13 mouse cellular contexts compared by ENCODE assay signal in the genomic region with DNA sequence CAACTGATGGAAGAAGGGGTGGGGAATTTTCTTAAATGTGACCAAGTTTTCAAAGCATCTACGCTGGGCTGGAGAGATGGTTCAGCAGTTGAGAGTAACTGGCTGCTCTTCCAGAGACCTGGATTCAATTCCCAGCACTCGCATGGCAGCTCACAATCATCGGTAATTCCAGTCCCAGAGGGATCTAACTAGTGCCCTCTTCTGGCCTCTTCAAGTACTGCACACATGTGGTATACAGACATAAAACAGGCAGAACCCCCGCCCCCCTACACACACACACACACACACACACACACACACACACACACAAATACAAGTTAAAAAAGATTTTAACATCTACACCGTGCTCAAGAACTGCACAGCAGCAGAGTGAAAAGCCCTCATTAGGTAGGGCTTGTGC. TPM values are rescaled to one million over a fixed set of nuclear protein-coding genes. Genes with fewer than 3 reads are reported as not detected.
DNase-seq lines count a peak whose midpoint lies in the region; ATAC-seq and TF ChIP-seq lines count a peak whose summit lies in the region.
"Had no signal": no experiment of that assay in that cellular context is flagged by ENCODE, and none has a peak within 500 bp of the region (broad histone marks: within the 10 kb centered on the region; RNA-seq: fewer than 3 reads in every experiment).

No protein-coding gene starts in this region.

- H3K9ac ChIP-seq in forebrain, embryonic 14.5 days (ENCODE audit: low read length), result no peak overlapping the region
- no peak overlapping the region for H3K9ac ChIP-seq in forebrain, embryonic 11.5 days (ENCODE audit: low read length)
- no peak overlapping the region for H3K9ac ChIP-seq in liver, embryonic 11.5 days (ENCODE audit: low read depth, low read length)
- H3K9ac ChIP-seq: hindbrain, embryonic 15.5 days had no signal

- 68% methylated on average over 5 of the region's 5 CpGs for WGBS in forebrain, embryonic 14.5 days
- WGBS in forebrain, embryonic 11.5 days, result 84% methylated on average over 5 of the region's 5 CpGs
- WGBS in liver, embryonic 11.5 days, result 86% methylated on average over 5 of the region's 5 CpGs

- H3K4me1 ChIP-seq in forebrain, embryonic 14.5 days (ENCODE audit: control insufficient read depth, insufficient read depth, low read length), result 0 out of 2 replicates have a peak, but pooled peaks cover 4% of the 10 kb centered on the region
- peaks cover 2% of the 10 kb centered on the region; the same call in 1 of the 2 replicates for H3K4me1 ChIP-seq in forebrain, embryonic 11.5 days (replicated peaks; ENCODE audit: control insufficient read depth, insufficient read depth, low read length)
- H3K4me1 ChIP-seq in liver, embryonic 11.5 days (replicated peaks; ENCODE audit: control insufficient read depth, insufficient read depth, low read length), result peaks cover 70% of the 10 kb centered on the region
- peaks cover 47% of the 10 kb centered on the region for H3K4me1 ChIP-seq in E14TG2a.4 (replicated peaks; ENCODE audit: low read depth, low read length)

- TF ChIP-seq CTCF in E14TG2a.4 (conservative IDR thresholded peaks at IDR 0.05; ENCODE audit: low read length), result peak; percentile 46

- no peaks in the 10 kb centered on the region for H3K9me3 ChIP-seq in forebrain, embryonic 14.5 days (replicated peaks; ENCODE audit: control insufficient read depth, low read length)
- H3K9me3 ChIP-seq in forebrain, embryonic 11.5 days (ENCODE audit: control insufficient read depth, low read length), result no peaks in the 10 kb centered on the region
- H3K9me3 ChIP-seq in liver, embryonic 11.5 days (ENCODE audit: control insufficient read depth, low read length), result no peaks in the 10 kb centered on the region
- no peaks in the 10 kb centered on the region for H3K9me3 ChIP-seq in E14TG2a.4 (ENCODE audit: low read length)
- H3K9me3 ChIP-seq: hindbrain, embryonic 15.5 days had no signal

- H3K27ac ChIP-seq in forebrain, embryonic 14.5 days (ENCODE audit: low read depth, low read length), result no peak overlapping the region
- H3K27ac ChIP-seq in forebrain, embryonic 11.5 days (ENCODE audit: low read depth, low read length), result no peak overlapping the region
- H3K27ac ChIP-seq in liver, embryonic 11.5 days (ENCODE audit: low read depth, low read length), result no peak overlapping the region; the same call in 1 of the 2 replicates
- H3K27ac ChIP-seq: hindbrain, embryonic 15.5 days had no signal

- no peaks in the 10 kb centered on the region for H3K27me3 ChIP-seq in forebrain, embryonic 14.5 days (replicated peaks; ENCODE audit: control insufficient read depth, insufficient read depth, low read length)
- no peaks in the 10 kb centered on the region for H3K27me3 ChIP-seq in forebrain, embryonic 11.5 days (ENCODE audit: control insufficient read depth, insufficient read depth, low read length)
- H3K27me3 ChIP-seq in liver, embryonic 11.5 days (replicated peaks; ENCODE audit: control insufficient read depth, insufficient read depth, low read length), result no peaks in the 10 kb centered on the region
- no peaks in the 10 kb centered on the region for H3K27me3 ChIP-seq in E14TG2a.4 (ENCODE audit: insufficient read depth, low read length)
- H3K27me3 ChIP-seq: hindbrain, embryonic 15.5 days had no signal

- peak; percentile 30 for DNase-seq in forebrain, embryonic 14.5 days (ENCODE audit: low spot score)
- DNase-seq in forebrain, embryonic 11.5 days (ENCODE audit: low spot score), result no peak
- peak; percentile 32 for DNase-seq in liver
- no peak for DNase-seq in liver, embryonic 11.5 days (ENCODE audit: low spot score)
- DNase-seq in kidney, adult 11 months, result no peak
- no peak for DNase-seq in frontal cortex, postnatal 36 days (ENCODE audit: low spot score in 2 of 2)
- DNase-seq: adrenal gland, postnatal 25 days; heart, adult 11 months; lung, adult 2 months had no signal

- ATAC-seq in forebrain, embryonic 14.5 days, result no peak
- ATAC-seq in forebrain, embryonic 11.5 days (replicated peaks; ENCODE audit: low FRiP score), result no peak
- ATAC-seq in liver, embryonic 11.5 days (replicated peaks; ENCODE audit: low FRiP score), result no peak
- peak; percentile 36; the same call in 1 of the 2 replicates for ATAC-seq in granulocyte monocyte progenitor cell, adult 5-6 weeks (replicated peaks; ENCODE audit: poor library complexity, severe bottlenecking)

- H3K4me2 ChIP-seq in forebrain, embryonic 14.5 days (ENCODE audit: low read length), result no peak overlapping the region
- no peak overlapping the region for H3K4me2 ChIP-seq in forebrain, embryonic 11.5 days (ENCODE audit: low read depth, low read length, severe bottlenecking)
- H3K4me2 ChIP-seq in liver, embryonic 11.5 days, result no peak overlapping the region
- H3K4me2 ChIP-seq: hindbrain, embryonic 15.5 days had no signal

- H3K36me3 ChIP-seq in forebrain, embryonic 14.5 days (ENCODE audit: control insufficient read depth, insufficient read depth, low read length), result no peaks in the 10 kb centered on the region
- no peaks in the 10 kb centered on the region for H3K36me3 ChIP-seq in forebrain, embryonic 11.5 days (ENCODE audit: control insufficient read depth, insufficient read depth, low read length)
- no peaks in the 10 kb centered on the region for H3K36me3 ChIP-seq in liver, embryonic 11.5 days (ENCODE audit: control insufficient read depth, insufficient read depth, low read length)
- H3K36me3 ChIP-seq in E14TG2a.4 (ENCODE audit: insufficient read depth, low read length), result no peaks in the 10 kb centered on the region; the same call in 1 of the 2 replicates
- H3K36me3 ChIP-seq: hindbrain, embryonic 15.5 days had no signal

- H3K4me3 ChIP-seq in forebrain, embryonic 14.5 days (ENCODE audit: low read depth, low read length), result no peak overlapping the region
- no peak overlapping the region for H3K4me3 ChIP-seq in forebrain, embryonic 11.5 days (ENCODE audit: low read depth, low read length)
- no peak overlapping the region for H3K4me3 ChIP-seq in liver, embryonic 11.5 days (ENCODE audit: low read depth, low read length)
- no peak overlapping the region for H3K4me3 ChIP-seq in E14TG2a.4 (replicated peaks; ENCODE audit: low read length)
- H3K4me3 ChIP-seq: hindbrain, embryonic 15.5 days had no signal

RNA-seq across cellular contexts. Expression of a gene that starts 15.2 kb away (rescaled TPM):
- polyA plus RNA-seq in forebrain, embryonic 14.5 days (2014; fragmentation: Nextera tagmentation; extraction: Ambion mirVana), result 411 and 472 TPM in 2 replicates
- 344 and 387 TPM in 2 replicates for polyA plus RNA-seq in forebrain, embryonic 11.5 days (2014; fragmentation: Nextera tagmentation; extraction: Ambion mirVana)
- polyA plus RNA-seq in liver, embryonic 11.5 days (2014; fragmentation: Nextera tagmentation; extraction: Ambion mirVana), result 541 and 564 TPM in 2 replicates
- 530 and 613 TPM in 2 replicates for total RNA-seq in granulocyte monocyte progenitor cell, adult 5-6 weeks (2014; fragmentation: Nextera tagmentation)
- 186 and 246 TPM in 2 replicates for total RNA-seq in granulocyte monocyte progenitor cell, adult 5-6 weeks (2017)

RNA-seq across cellular contexts. Expression of a gene that starts 22.9 kb away (rescaled TPM):
- 22.3 and 29.8 TPM in 2 replicates for polyA plus RNA-seq in forebrain, embryonic 14.5 days (2014; fragmentation: Nextera tagmentation; extraction: Ambion mirVana)
- 23.9 and 24.7 TPM in 2 replicates for polyA plus RNA-seq in forebrain, embryonic 11.5 days (2014; fragmentation: Nextera tagmentation; extraction: Ambion mirVana)
- polyA plus RNA-seq in liver, embryonic 11.5 days (2014; fragmentation: Nextera tagmentation; extraction: Ambion mirVana), result 4.0 and 5.0 TPM in 2 replicates
- not detected in 2 replicates for total RNA-seq in granulocyte monocyte progenitor cell, adult 5-6 weeks (2014; fragmentation: Nextera tagmentation)
- not detected in 2 replicates for total RNA-seq in granulocyte monocyte progenitor cell, adult 5-6 weeks (2017)

RNA-seq across cellular contexts. Expression of a gene that starts 40.4 kb away (rescaled TPM):
- polyA plus RNA-seq in forebrain, embryonic 14.5 days (2014; fragmentation: Nextera tagmentation; extraction: Ambion mirVana), result 0.30 TPM in 2 replicates
- polyA plus RNA-seq in forebrain, embryonic 11.5 days (2014; fragmentation: Nextera tagmentation; extraction: Ambion mirVana), result 0.27 TPM in 1 of 2 replicates, not detected in the other
- not detected in 2 replicates for polyA plus RNA-seq in liver, embryonic 11.5 days (2014; fragmentation: Nextera tagmentation; extraction: Ambion mirVana)
- total RNA-seq in granulocyte monocyte progenitor cell, adult 5-6 weeks (2014; fragmentation: Nextera tagmentation), result not detected in 2 replicates
- not detected in 2 replicates for total RNA-seq in granulocyte monocyte progenitor cell, adult 5-6 weeks (2017)
- polyA plus RNA-seq: stomach, embryonic 14.5 days had no signal

Comparison
In these comparisons a context has a peak if more than half of its experiments do, and no peak if none do; other contexts are left out.
1. DNase-seq: peak in forebrain, embryonic 14.5 days (single experiment) and liver (single experiment); none in forebrain, embryonic 11.5 days (single experiment), liver, embryonic 11.5 days (single experiment), kidney, adult 11 months (single experiment) and frontal cortex, postnatal 36 days (0 of 2).